Mouse (Mus musculus) liver, postnatal 0 days (tissue): Measurements from ENCODE around the gene Klhl29.

ENCODE experiments used
- CTCF ChIP-seq: sonication (generic); IDR thresholded peaks from 2 replicates; pipeline ENCODE4 v1.5.1; 2016; ENCODE audit warnings: antibody characterized with exemption, low read depth
- EP300 ChIP-seq: IDR thresholded peaks from 2 replicates; pipeline ENCODE4 v1.6.1; 2016; ENCODE audit warnings: antibody characterized with exemption, low read depth, mild to moderate bottlenecking

DNA sequence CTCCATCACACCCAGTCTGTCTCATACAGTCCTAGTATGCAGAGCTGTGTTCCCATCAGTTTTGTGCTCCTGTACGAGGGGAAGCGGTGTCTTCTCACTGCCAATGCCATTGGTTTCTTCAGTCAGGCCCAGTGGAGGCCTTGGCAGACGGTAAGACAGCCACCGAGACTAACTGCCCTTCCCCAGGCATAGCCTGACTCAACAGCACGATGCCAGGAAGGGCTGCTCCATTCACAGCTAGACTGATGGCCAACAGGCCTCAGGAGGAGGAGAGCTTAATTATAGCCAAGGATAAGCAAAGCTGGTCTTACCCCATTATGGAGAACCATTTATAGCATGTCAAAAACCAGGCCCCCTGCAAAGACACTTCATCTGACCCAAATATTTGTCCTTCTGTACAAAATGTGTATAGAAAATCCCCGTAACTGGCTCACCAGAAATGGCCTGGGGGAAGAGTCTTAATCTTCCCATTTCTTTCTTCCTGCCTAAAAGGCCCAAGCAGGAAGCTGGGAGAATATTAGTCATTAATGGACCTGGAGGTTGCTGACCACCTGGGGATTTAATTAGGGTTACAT is 44.9 kb downstream of the Klhl29 start:
- no peak for TF ChIP-seq CTCF
- TF ChIP-seq EP300, result no peak
